Mouse (Mus musculus) heart, postnatal 4 days (tissue): ENCODE results near the gene Sik3. TPM values are rescaled to one million over a fixed set of nuclear protein-coding genes. Genes with fewer than 3 reads are reported as not detected.
"Not testable (repeated sequence)": the region's sequence is repeated elsewhere in the genome, so short reads cannot be mapped to it uniquely, and the experiment has no call there.

ENCODE experiments used
- DNase-seq: peaks from one replicate; pipeline ENCODE4 v3.0.0; 2021
- total RNA-seq, 2 experiments: library from RNA; stranded (reverse); gene quantifications; 2 replicates each; pipeline ENCODE4 v1.2.3; 2021

Sik3 gene
- total RNA-seq, 2 experiments from 2014 or later, result 64.6 to 66.9 TPM

DNA sequence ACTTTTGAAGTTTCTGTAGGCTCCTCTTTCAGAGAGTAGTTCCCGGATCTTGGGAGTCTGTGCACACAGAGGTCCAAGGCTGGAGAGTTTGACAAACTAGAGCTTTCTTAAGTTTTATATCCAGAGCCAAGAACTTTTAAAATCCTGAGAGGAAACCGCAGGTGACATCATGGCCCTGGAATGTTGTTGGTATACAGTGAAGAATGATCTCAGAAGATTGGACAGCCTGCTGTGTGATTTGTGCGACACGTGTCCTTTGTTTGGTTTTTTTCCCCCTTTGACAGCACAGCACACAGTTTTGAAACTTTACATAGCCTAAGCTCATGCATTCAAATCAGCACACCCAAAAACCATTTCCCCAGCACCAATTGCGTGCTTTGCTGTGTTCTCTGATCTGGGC, 99.6 kb downstream of the Sik3 start:
- DNase-seq, result peak; percentile 73

DNA sequence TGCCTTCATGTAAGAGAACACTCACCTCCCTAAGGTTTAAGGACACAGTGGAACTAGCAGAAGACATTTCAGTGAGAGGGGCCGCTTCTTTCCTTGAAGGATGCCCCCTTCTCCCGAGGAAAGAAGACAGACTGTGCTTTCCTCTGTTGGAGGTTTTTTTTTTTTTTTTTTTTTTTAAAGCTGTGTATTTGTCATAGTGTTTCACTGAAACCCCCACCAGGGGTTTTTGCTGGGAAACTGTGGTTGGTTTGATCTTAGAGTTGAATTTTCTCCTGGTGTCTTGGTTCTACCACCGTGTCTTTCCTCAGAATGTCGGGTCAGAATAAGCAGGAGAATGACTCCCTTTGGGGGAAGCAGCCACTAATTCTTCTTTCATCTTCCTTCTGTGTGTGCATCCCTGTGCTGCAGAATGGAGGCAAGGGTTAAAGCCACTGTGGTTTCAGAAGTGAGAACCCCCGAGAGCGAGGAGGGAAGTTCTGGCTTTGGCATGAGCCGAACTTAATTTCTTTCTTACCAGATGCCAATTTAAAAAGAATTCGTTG, 106.3 kb downstream of the Sik3 start:
- DNase-seq, result no peak

DNA sequence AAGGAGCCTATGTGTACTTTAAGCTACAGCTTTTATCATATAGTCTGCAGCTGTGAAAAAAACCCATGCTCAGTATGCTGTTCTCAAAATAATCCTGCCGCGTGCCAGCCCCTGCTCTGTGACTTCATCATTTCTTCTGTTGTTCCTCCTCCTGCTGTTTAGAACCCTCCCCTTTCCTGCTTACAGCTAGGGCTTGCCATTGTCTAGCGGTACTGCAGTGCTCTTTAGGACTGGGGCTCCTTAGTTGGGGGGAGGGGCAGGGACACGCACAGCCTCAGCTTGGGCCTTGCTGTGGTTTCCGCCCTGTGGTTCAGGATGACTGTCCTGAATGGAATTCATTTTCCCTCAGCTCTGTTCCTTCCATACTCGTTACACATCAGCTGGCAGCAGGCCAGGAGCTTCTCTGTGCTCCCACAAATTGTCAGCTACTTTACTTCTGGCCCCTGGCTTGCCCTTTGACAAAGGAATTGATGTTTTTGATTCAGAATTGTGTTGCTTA, 107.4 kb downstream of the Sik3 start:
- DNase-seq, result peak; percentile 91

DNA sequence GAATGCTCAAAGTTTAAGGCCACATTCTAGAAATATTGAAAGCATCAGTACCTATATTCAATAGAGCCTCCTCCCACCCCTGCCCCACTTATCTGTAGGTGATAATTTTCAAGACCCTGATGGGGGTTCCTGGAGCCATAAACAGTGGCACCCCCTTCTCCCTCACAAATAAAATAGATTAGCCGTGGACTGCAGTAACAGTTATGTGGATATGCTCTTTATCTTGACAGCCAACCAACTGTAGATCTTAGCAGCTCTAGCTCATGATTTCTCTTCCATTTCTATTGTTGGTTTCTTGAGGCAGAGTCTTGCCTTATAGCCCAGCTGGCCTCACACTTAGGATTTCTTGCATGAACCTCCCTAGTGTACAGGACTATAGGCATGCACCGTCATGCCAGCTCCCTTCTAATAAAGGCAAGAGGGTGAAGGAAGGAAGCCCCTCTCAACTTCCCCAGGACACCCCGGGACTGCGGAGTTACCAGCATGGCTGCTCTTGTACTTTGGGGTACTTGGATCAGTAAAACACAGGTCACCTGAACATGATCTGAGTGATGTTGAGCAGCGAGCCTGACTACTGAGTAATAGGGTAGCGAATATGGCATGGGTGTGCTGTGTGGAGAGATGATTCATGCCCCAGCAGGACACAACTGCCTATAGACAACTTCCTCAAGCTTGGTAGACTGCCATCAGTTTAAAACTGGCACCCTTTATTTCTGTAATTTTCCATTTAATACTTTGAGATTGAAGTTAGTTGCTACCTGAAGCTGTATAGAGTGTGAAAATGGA, 108.0 kb downstream of the Sik3 start:
- no peak for DNase-seq

DNA sequence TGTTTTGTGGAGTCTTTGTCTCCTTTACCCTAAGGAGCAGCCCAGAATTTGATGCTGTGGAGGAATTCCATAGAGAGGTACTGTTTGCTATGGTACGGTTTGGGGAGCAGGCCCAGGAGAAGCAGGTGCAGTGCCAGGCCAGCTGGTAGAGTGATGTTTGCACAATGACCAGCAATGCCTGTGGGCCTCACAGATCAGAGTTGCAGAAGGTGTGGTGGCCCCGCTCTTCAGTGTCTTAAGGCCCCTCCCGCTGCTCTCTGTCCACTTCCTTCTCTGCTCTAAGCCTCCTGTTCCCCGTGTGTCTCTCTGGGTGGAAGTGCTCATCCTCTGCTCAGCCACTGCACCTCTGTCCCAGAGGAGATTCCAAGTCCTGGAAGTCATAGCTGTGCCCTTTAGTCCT, 108.9 kb downstream of the Sik3 start:
- DNase-seq, result no peak

DNA sequence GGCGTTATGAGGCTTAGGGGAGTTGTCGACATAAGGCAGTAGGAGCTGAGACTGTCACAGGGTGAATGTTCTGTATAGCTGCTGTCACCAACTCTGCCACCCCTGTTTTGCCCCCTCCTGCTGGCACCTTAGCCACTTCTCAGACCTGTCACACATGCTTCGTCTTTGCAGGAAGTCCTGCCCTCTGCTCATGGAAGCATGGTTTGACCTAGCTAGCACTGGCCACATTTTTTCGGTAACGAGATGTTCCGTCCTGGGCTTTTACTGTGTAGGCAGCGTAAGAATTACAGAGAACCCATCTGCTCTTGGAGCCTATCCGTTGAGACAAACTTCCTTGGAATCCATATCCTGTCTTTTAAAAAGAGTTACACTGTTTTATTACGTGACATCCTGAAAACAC, 110.1 kb downstream of the Sik3 start:
- no peak for DNase-seq

DNA sequence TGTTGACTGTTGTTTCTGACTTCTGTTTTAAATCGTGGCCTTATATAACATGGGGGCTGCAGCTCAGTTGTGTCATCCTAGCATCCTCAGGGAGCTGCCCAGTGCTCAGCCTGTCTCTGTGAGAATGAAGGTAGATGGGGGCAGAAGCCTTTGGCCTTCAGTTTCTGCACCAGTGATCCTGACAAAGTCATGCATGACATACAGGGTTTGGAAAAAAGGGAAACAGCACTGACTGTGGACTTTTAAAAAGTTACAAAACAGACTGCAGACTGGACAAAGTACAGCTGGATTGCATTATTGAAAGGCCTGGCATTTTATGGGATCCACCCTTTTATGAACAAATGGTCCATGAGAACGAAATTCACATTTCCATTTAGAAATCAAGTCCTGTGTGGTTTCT, 113.7 kb downstream of the Sik3 start:
- DNase-seq, result no peak

DNA sequence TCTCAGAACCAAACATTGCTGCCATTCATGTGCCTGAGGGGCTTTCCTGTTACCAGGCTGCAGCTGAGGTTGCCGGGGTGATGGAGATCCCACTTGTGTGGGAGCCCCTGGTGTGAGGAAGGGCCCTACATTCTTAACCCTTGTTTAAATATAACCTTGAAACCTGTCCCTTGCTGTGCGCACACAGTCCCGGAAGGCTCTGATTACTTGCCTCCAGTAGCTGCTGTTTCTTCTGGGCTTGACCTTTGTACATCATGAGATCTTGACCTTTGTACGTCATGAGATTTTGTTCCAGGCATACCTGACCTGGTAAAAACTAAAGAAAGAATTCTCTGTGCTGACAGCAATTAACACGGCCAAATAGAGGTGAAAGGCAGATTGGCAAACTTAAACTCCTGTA, 114.7 kb downstream of the Sik3 start:
- DNase-seq, result no peak

DNA sequence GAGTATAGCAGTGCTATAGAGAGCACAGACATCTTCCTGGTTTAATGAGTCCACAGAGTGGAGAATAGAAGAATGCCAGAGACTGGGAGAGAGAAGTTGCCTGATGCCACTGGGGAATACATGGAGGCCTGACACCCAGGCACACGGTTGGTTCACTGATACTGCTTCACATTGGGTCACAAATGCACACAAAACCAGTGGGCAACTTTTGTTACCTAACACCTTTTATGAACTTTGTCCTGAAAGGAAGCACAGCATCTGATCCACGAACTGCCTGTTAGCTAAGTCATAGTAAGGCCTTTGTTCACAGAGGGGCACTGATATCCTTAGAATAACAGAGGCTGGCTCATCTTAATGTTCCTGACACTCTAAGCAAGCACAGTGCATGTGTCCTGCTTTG, 116.6 kb downstream of the Sik3 start:
- no peak for DNase-seq

DNA sequence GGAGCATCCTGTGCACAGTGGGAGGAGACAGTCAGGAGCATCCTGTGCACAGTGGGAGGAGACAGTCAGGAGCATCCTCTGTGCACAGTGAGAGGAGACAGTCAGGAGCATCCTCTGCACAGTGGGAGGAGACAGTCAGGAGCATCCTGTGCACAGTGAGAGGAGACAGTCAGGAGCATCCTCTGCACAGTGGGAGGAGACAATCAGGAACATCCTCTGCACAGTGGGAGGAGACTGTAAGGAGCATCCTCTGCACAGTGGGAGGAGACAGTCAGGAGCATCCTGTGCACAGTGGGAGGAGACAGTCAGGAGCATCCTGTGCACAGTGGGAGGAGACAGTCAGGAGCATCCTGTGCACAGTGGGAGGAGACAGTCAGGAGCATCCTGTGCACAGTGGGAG, 120.2 kb downstream of the Sik3 start:
- DNase-seq, result not testable (repeated sequence)

DNA sequence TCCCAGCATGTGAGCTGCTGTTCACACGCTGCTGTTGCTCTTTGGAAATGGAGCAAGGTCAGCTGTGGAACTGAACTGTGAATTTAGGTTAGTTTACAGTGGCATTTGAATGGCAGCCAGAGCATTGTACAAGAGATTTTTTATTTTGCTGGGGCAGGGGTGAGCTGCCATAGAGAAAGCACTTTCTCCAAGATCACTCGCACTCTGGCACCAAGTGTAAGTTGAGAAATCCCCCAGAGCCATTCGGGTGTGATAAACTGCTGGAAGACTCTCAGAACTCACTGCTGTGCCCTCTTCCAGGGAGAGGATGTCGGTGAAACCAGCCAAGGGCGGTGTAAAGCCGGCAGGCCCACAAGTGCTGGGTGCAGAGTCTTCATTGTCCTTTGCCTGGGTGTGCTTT, 126.2 kb downstream of the Sik3 start:
- DNase-seq, result no peak

DNA sequence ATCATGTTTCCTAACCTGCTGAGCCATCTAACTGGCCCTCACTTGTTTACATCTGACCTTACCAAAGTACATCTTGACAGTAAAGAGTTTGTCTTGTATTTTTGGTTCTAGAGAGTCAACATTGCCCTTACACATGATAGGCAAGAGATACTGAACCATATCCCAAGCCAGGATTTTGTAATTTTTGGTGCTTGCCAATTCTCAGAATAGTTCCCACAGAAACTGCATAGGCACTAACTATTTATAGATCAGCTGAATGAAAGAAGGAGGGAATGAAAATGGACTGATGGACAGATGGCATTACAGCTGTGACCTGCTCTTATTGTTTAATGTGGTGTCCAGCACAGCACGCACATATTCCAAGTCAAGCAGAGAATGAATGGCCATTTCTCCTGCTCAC, 128.2 kb downstream of the Sik3 start:
- DNase-seq, result no peak

DNA sequence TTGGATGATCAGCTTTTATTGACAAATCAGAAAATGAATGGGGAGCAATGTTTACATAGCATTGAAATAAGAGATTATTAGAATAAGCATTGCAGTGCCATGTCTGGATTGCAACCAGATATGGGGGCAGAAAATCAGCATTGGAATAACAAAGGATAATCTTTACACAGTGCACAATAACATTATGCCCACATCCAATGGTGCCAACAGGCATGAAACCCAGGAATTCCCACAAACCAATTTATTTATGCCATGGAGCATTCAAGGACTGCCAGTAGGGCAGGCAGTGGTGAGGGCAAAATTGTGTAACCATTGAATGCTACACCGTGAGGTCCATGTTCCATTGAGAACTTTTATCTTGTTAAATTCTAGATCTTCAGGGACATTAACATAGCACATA, 129.4 kb downstream of the Sik3 start:
- no peak for DNase-seq

DNA sequence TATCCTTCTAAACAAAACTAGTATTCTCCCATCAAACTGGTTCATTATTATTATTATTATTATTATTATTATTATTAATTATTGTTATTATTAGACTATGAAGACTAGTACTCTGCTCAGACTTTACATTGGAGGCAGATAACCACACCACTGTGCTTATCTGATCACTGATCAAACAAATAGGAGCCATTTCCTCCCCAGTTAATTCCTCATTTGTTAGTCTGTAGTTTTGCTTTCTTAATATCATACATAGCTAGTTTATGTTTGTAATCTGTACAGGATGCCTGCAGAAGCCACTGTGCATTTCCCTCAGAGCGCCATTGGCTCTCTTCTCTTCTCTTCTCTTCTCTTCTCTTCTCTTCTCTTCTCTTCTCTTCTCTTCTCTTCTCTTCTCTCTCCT, 129.9 kb downstream of the Sik3 start:
- DNase-seq, result no peak

DNA sequence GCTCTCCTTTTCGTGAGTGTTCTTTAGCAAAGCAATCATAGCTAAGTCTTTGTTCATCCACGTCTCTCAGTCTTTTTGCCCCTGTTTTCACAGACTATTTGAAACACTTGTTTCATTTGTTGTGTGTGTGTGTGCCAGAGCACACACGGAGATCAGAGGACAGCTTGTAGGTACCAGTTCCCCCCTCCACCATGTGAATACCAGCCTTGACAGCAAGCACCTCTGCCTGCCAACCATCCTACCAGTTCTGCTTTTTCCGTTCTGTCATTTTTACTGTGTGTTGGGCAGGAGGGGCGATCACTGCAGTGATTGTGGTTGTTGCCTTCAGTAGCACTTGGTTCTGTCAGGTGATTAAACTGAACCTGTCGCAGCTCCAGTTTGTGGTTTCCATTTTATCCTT, 132.4 kb downstream of the Sik3 start:
- no peak for DNase-seq

DNA sequence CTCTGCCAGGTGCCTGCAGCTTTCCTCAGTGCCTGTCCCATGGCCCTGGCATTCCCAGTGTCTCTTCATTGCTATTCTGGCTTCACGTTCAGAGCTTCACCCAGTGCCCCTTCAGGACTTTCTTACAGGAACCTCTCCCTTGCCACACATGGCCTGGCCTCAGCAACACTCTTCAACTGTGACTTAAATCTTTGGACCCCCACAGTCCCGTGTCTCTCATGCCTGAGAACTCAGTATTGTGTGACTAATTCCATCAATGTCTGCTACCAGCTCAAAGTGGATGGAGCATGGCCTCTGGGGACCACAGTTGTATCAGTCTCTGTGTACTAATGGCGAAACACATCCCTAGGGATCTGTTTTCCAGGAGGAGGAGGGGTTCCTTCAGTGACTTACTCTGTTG, 133.8 kb downstream of the Sik3 start:
- no peak for DNase-seq

DNA sequence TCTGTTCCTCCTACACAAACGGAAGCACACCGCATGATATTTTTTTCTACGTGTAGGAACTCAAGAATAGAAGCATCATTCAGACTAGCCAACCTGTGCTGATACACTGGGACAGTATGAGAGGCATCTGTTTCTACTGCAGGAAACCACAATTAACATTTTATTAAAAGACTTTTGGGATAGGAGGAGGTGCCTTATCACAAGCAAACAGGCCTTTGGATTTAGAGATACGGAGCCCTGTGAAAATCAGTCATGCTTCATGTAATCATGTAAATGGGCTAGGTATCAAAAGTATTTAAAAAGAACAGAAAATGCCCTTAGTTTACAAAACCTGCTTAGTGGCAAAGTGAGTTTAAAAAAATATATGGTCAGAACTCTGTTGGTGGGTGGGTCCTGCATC, 136.1 kb downstream of the Sik3 start:
- DNase-seq, result no peak

DNA sequence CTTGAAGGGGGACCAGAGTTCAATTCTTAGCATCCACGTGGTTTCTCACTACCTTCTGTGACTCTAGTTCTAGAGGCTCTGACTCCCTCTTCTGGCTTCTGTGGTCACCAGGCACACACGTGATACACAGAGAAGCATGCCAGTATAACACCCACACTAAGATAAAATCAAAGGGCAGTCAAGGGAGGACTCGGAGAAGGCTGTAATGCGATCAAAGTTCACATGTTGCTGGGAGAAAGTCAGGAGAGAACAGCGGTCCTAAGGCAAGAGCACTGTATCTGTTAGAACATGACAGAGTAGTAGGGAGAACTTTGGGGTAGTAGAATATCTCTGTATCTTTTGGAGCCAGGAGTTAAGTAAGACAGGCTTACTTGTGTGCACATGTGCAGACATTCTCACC, 136.8 kb downstream of the Sik3 start:
- DNase-seq, result no peak

DNA sequence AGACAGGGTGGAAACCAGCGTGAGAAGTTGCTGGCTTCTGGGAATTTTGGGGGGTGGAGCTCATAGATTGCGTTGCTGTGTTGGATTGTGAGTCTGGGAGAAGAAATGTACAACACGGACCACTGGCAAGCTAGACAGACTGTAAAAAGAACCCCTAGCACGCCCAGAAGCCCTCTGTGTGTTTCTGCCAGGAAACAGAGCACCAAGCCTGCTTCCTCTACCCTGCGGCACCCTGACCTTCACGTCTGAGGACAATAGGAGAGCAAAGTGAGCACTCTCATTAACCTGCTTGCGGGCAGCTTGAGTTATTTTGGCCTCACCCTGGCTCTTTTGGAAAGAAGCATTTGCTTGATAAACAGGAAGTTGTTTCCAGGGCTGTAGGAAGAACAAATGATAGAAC, 137.5 kb downstream of the Sik3 start:
- DNase-seq, result peak; percentile 49

DNA sequence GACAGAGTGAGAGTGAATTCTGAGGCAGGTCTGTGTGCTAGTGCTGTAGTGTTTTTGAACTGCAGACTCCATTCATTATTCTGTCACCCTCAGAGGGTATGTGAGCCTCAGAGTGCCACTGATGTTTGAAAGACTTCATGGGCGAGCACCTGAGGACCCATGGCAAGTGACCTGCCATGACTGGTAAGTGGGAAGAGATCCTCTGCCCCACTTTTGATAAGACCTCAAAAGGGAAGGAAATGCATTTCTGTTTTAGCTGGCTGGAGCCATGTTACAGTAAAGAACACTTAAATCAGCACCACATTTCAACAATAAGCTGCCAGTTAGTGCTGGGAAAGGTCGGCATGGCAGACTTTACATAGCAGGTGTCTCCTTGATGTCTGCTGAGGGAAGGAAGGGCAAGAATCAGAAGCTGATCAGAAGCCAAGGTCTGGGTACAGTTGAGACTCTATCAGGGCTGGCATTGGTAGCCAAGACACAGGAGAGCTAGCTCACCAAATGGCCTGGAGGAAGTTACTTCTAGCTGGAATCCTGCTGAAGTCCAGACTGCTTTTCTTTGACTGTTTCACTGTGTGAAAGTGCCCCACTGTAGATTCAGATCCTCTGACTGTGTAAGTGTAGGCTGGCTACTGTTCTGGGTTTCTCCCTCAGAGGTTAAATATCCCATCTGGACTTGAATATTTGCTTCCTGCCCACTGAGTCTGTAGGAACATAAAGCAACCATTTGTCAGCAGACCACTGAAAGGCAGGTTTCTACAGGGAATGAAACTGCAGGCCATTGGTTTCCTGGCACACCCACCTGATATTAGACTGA, 138.5 kb downstream of the Sik3 start:
- DNase-seq, result no peak

DNA sequence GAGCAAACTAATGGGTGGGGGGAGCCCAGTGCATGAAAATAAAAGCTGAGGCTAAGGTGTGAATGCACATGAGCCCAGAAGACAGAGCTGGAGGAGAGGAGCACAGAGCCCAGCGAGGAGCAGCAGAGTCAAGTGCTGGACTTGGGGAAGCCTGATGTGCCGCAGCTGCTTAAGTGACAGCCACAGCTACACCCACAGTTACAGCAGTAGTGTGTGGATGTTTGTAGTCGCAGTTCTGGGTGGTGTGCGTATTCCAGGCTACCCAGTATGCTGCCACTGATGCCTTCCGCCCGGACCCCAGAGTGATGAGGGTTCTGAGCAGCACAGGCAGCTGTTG, 139.1 kb downstream of the Sik3 start:
- DNase-seq, result no peak

DNA sequence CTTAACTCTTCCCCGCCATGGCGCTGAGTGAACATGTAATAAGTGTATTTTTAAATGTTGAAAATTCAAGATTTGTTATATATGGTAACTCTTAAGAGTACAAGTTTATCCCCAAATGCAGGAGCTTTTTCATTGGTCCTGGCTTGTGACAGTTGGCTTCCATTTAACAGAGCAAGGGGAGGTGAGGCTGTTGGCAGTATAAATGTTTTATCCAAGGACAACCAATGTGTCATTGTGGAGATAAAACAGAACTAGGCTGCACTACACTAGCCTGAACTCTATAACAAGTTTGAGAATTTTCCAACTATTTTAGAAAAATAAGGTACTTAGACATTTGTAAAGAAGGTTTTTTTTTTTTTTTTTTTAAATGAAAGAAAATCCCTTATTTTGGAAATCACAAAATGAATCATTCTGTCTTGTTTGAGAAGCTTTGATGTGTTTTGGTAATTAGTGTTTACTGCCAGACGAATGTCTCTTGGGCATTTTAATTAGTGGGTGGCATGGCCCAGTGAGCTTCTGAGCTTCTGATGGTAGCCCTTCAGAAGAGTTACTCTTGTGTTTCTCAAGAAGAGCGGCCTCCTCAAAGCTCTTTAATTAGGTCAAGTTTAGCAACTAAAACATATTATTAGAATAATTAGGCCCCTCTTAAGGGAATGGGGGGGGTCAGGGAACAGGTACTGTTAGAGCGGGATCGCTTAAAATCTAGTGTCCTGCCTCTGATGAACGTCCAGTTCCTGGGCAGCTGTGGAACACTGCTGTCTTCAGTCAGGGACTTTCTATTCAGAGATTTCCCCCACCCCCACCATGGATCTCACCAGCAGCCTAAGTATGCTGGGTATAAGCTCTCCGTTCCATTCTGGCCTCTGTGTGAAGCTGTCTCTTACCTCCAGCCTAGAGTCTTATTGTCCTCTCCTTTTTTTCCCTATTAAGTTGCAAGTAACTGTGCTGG, 139.7 kb downstream of the Sik3 start:
- no peak for DNase-seq

DNA sequence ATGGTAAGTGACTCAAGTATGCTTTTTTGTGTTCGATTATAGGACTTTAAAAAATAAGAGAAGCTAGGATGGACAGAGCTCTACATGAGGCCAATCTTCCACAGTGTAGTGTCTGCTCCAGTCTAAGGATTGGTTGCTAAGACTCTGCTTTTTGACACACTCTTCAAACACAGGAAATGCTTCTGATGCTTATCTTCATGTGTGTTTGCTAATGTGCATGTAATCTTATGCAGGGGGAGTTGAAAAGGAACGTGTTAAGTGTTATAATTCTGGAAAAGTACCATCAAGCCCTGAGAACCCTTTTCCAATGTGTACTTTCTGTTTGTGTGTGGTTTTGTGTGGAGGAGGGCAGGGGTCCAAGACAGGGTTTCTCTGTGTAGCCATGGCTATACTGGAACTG, 141.8 kb downstream of the Sik3 start:
- no peak for DNase-seq
